8 mouse cellular contexts compared by ENCODE assay signal in genomic region chr14:114948341-114949155, GRCm38 (mm10).
DNase-seq lines count a peak whose midpoint lies in the region; ATAC-seq and TF ChIP-seq lines count a peak whose summit lies in the region.

No protein-coding gene starts in this region.

- H3K4me2 ChIP-seq in forebrain, embryonic 13.5 days, result peak overlapping the region; percentile 35
- peak overlapping the region; percentile 55 for H3K4me2 ChIP-seq in hindbrain, postnatal 0 days (ENCODE audit: low read depth, low read length)

- H3K36me3 ChIP-seq in forebrain, embryonic 13.5 days (ENCODE audit: poor library complexity, severe bottlenecking), result no peaks in the 10 kb centered on the region
- no peaks in the 10 kb centered on the region for H3K36me3 ChIP-seq in hindbrain, postnatal 0 days (ENCODE audit: insufficient read depth, low read length)
- H3K36me3 ChIP-seq in splenic B cell, adult 2 months (ENCODE audit: control insufficient read depth, insufficient read depth, low read length, poor library complexity, severe bottlenecking), result no peaks in the 10 kb centered on the region

- no peaks in the 10 kb centered on the region for H3K27me3 ChIP-seq in forebrain, embryonic 13.5 days
- H3K27me3 ChIP-seq in hindbrain, postnatal 0 days (ENCODE audit: insufficient read depth, low read length), result no peaks in the 10 kb centered on the region
- H3K27me3 ChIP-seq in splenic B cell, adult 2 months (ENCODE audit: control insufficient read depth, insufficient read depth, low read length, poor library complexity, severe bottlenecking), result no peaks in the 10 kb centered on the region

- no peak overlapping the region for H3K27ac ChIP-seq in forebrain, embryonic 13.5 days
- peak overlapping the region; percentile 56; the same call in 1 of the 2 replicates for H3K27ac ChIP-seq in hindbrain, postnatal 0 days

- ATAC-seq in forebrain, embryonic 13.5 days, result no peak
- peak; percentile 47; the same call in 1 of the 2 replicates for ATAC-seq in hindbrain, postnatal 0 days

- peak overlapping the region; percentile 8 for H3K4me3 ChIP-seq in forebrain, embryonic 13.5 days
- peak overlapping the region; percentile 28 for H3K4me3 ChIP-seq in hindbrain, postnatal 0 days (ENCODE audit: low read length)

- H3K9ac ChIP-seq in forebrain, embryonic 13.5 days, result no peak overlapping the region
- no peak overlapping the region for H3K9ac ChIP-seq in hindbrain, postnatal 0 days (replicated peaks; ENCODE audit: low read length)

- peaks cover 6% of the 10 kb centered on the region; the same call in 1 of the 2 replicates for H3K4me1 ChIP-seq in forebrain, embryonic 13.5 days
- H3K4me1 ChIP-seq in hindbrain, postnatal 0 days (ENCODE audit: insufficient read depth, low read length), result 0 out of 2 replicates have a peak, but pooled peaks cover 5% of the 10 kb centered on the region

- 49% methylated on average over 21 of the region's 21 CpGs for WGBS in forebrain, embryonic 13.5 days
- 34% methylated on average over 21 of the region's 21 CpGs for WGBS in hindbrain, postnatal 0 days

- DNase-seq in layer of hippocampus, adult 9-11 months, result peak; percentile 9
- DNase-seq in layer of hippocampus, postnatal 10 days (ENCODE audit: low spot score in 2 of 2), result no peak
- peak; percentile 20 for DNase-seq in hindbrain, postnatal 0 days (ENCODE audit: low spot score)
- peak; percentile 5 for DNase-seq in lung, postnatal 36 days
- DNase-seq in splenic B cell, adult 2 months (ENCODE audit: low read depth, low spot score), result peak; percentile 51
- no peak for DNase-seq in adipocyte (ENCODE audit: low spot score)
- no peak for DNase-seq in adrenal gland, postnatal 4 days (ENCODE audit: low spot score in 2 of 2)

- H3K9me3 ChIP-seq in forebrain, embryonic 13.5 days (replicated peaks), result no peaks in the 10 kb centered on the region
- H3K9me3 ChIP-seq in hindbrain, postnatal 0 days (ENCODE audit: low read length), result no peaks in the 10 kb centered on the region

- TF ChIP-seq CTCF in hindbrain, postnatal 0 days (IDR thresholded peaks at IDR 0.05; ENCODE audit: low read depth), result no peak

Comparison
In these comparisons a context has a peak if more than half of its experiments do, and no peak if none do; other contexts are left out.
1. DNase-seq: peak in layer of hippocampus, adult 9-11 months (single experiment), hindbrain, postnatal 0 days (single experiment), lung, postnatal 36 days (single experiment) and splenic B cell, adult 2 months (single experiment); none in layer of hippocampus, postnatal 10 days (0 of 2), adipocyte (single experiment) and adrenal gland, postnatal 4 days (0 of 2).